Mouse (Mus musculus) neural tube, embryonic 15.5 days (tissue): ENCODE results near the gene Clec10a. TPM values are rescaled to one million over a fixed set of nuclear protein-coding genes. Genes with fewer than 3 reads are reported as not detected.

Experiments
- ATAC-seq: fragments of 200-750 bp; cut with Nextera tagmentation; 2 replicates; pipeline ENCODE4 v1.8.0; 2017; ENCODE audit warnings: mild to moderate bottlenecking, moderate TSS enrichment, moderate library complexity; ENCODE audit not compliant: low FRiP score
- H3K27ac ChIP-seq: fragments of 300-500 bp; sonication (generic); replicated peaks from 2 replicates; pipeline ENCODE4 v1.5.1; 2015; ENCODE audit warnings: mild to moderate bottlenecking, inconsistent platforms
- H3K27me3 ChIP-seq: fragments of 300-500 bp; sonication (generic); replicated peaks from 2 replicates; pipeline ENCODE4 v1.6.1; 2015; ENCODE audit warnings: inconsistent platforms
- H3K36me3 ChIP-seq: fragments of 300-500 bp; sonication (generic); 2 replicates; pipeline ENCODE4 v1.6.1; 2015; ENCODE audit warnings: inconsistent platforms
- H3K4me1 ChIP-seq: fragments of 300-500 bp; sonication (generic); 2 replicates; pipeline ENCODE4 v1.6.1; 2015; ENCODE audit warnings: inconsistent platforms
- H3K4me2 ChIP-seq: fragments of 300-500 bp; sonication (generic); 2 replicates; pipeline ENCODE4 v1.6.1; 2015; ENCODE audit warnings: inconsistent platforms, mild to moderate bottlenecking, moderate library complexity
- H3K4me3 ChIP-seq: fragments of 300-500 bp; sonication (generic); replicated peaks from 2 replicates; pipeline ENCODE4 v1.5.1; 2015; ENCODE audit warnings: mild to moderate bottlenecking, inconsistent platforms
- H3K9ac ChIP-seq: fragments of 300-500 bp; sonication (generic); replicated peaks from 2 replicates; pipeline ENCODE4 v1.6.1; 2015; ENCODE audit warnings: mild to moderate bottlenecking, inconsistent platforms
- H3K9me3 ChIP-seq: fragments of 300-500 bp; sonication (generic); replicated peaks from 2 replicates; pipeline ENCODE4 v1.6.1; 2016; ENCODE audit warnings: inconsistent platforms
- WGBS: fragments of 180-500 bp; shearing (Covaris S2); methylation state at CpG from one replicate; pipeline ENCODE4 v1.1.7; 2015; ENCODE audit warnings: mixed read lengths; 5-methylcytosine and 5-hydroxymethylcytosine counted together
- polyA plus RNA-seq: library from polyadenylated mRNA; unstranded; fragments of >200 nt; fragmentation: Nextera tagmentation; extraction: Ambion mirVana; gene quantifications from 2 replicates; pipeline ENCODE4 v1.2.1, GENCODE M21; 2015

Clec10a gene
- polyA plus RNA-seq, 1 experiment from 2014 or later: 0.37 TPM

- Histone ChIP-seq H3K27me3 (peaks cover 38% of the 10 kb centered on the region), H3K9ac (peak overlapping the region; percentile 73), H3K4me1 (peaks cover 41% of the 10 kb centered on the region), H3K9me3 (no peaks in the 10 kb centered on the region), H3K4me3 (peak overlapping the region; percentile 61), H3K36me3 (peaks cover 20% of the 10 kb centered on the region), H3K27ac (peak overlapping the region; percentile 91), H3K4me2 (peak overlapping the region; percentile 84)
- ATAC-seq: 0 out of 2 replicates have a peak, but pooled peaks have one; percentile 2
- WGBS: under 1% methylated on average over 24 of the region's 24 CpGs
These were observed 64.3 kb downstream of the Clec10a start for GRCm38 (mm10) chr11:70220323-70220722.

Other genes starting within 250 kb of the Clec10a start
- 63.1 and 64.7 TPM in 2 replicates for gene Gps2, start 242.3 kb upstream of the Clec10a start, polyA plus RNA-seq
- 1,034 and 1,270 TPM in 2 replicates for gene Eif5a, start 234.2 kb upstream of the Clec10a start, polyA plus RNA-seq
- gene Ybx2, start 220.4 kb upstream of the Clec10a start, polyA plus RNA-seq: 5.0 and 6.3 TPM in 2 replicates
- gene Slc2a4, start 208.0 kb upstream of the Clec10a start, polyA plus RNA-seq: 4.4 and 8.5 TPM in 2 replicates
- gene Cldn7, start 191.4 kb upstream of the Clec10a start, polyA plus RNA-seq: 0.33 and 64.8 TPM in 2 replicates
- gene Ctdnep1, start 175.0 kb upstream of the Clec10a start, polyA plus RNA-seq: 23.6 and 27.2 TPM in 2 replicates
- gene Elp5, start 173.7 kb upstream of the Clec10a start, polyA plus RNA-seq: 159 and 167 TPM in 2 replicates
- 549 and 565 TPM in 2 replicates for gene Gabarap, start 165.1 kb upstream of the Clec10a start, polyA plus RNA-seq
- gene Phf23, start 160.4 kb upstream of the Clec10a start, polyA plus RNA-seq: 53.5 and 57.8 TPM in 2 replicates
- gene Dvl2, start 155.6 kb upstream of the Clec10a start, polyA plus RNA-seq: 22.6 and 25.1 TPM in 2 replicates
- 61.7 and 65.7 TPM in 2 replicates for gene Acadvl, start 140.8 kb upstream of the Clec10a start, polyA plus RNA-seq
- gene Dlg4, start 139.3 kb upstream of the Clec10a start, polyA plus RNA-seq: 20.1 and 24.7 TPM in 2 replicates
- 1.7 and 2.1 TPM in 2 replicates for gene Asgr1, start 102.1 kb upstream of the Clec10a start, polyA plus RNA-seq
- 0.18 TPM in 1 of 2 replicates, not detected in the other for gene Asgr2, start 63.6 kb upstream of the Clec10a start, polyA plus RNA-seq
- 0.38 and 0.55 TPM in 2 replicates for gene Mgl2, start 25.9 kb upstream of the Clec10a start, polyA plus RNA-seq
- gene Slc16a11, start 56.6 kb downstream of the Clec10a start, polyA plus RNA-seq: 6.3 and 7.3 TPM in 2 replicates
- gene Slc16a13, start 64.9 kb downstream of the Clec10a start, polyA plus RNA-seq: 12.4 and 14.3 TPM in 2 replicates
- 5.2 and 6.6 TPM in 2 replicates for gene Bcl6b, start 73.6 kb downstream of the Clec10a start, polyA plus RNA-seq
- gene 0610010K14Rik, start 81.7 kb downstream of the Clec10a start, polyA plus RNA-seq: 153 and 167 TPM in 2 replicates
- gene Gm21988, start 83.6 kb downstream of the Clec10a start, polyA plus RNA-seq: 13.1 and 16.0 TPM in 2 replicates
- gene Rnasek, start 83.6 kb downstream of the Clec10a start, polyA plus RNA-seq: 384 and 458 TPM in 2 replicates
- 2.1 and 2.7 TPM in 2 replicates for gene Alox12, start 99.2 kb downstream of the Clec10a start, polyA plus RNA-seq
- 5.9 TPM in 1 of 2 replicates, not detected in the other for gene Alox12e, start 166.4 kb downstream of the Clec10a start, polyA plus RNA-seq
- gene Alox15, start 195.8 kb downstream of the Clec10a start, polyA plus RNA-seq: 1.2 TPM in 1 of 2 replicates, not detected in the other